Mouse (Mus musculus) cortical plate, adult 2 months (tissue): ENCODE results near the gene 1110008L16Rik.
A peak's percentile ranks its signal among the peaks of the same experiment; 100 is the strongest.

ENCODE experiments used
- CTCF ChIP-seq: fragments of 200-500 bp; IDR thresholded peaks from 2 replicates; pipeline ENCODE4 v1.5.1; 2011; ENCODE audit warnings: mild to moderate bottlenecking, control low read depth, low read length; ENCODE audit not compliant: insufficient read depth; ENCODE audit errors: extremely low read depth
- POLR2A ChIP-seq: fragments of 200-500 bp; IDR thresholded peaks from 2 replicates; pipeline ENCODE4 v1.6.1; 2011; ENCODE audit warnings: mild to moderate bottlenecking, low read length, control low read depth; ENCODE audit not compliant: insufficient read depth; ENCODE audit errors: extremely low read depth

DNA sequence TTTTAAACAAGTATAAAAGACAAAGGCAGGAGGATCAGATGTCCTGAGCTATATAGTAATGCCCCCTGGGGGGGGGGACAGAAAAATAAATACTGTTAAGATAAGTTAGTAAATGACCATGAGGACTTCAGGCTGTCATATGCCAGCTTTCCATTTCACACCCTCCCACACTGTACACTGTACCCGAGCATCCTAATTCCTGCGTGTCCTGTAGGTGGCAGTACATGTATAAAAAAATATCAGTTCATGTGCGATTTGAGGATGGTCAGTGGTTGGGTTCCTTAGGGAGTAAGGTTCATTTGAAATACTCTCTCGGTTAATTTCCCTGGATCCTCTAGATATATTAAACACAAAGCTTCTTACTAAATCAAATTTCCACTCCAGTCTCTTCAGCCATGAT lies 55.5 kb downstream of the 1110008L16Rik start:
- peak; percentile 52 for TF ChIP-seq CTCF
- no peak for TF ChIP-seq POLR2A
